Mouse (Mus musculus): ENCODE data around the gene Letm1.

The Letm1 gene

GRCm38 (mm10) chr5:33738341-33738740, 44.3 kb downstream of the Letm1 start:
- no peak for DNase-seq (ENCODE audit: low spot score)

DNA sequence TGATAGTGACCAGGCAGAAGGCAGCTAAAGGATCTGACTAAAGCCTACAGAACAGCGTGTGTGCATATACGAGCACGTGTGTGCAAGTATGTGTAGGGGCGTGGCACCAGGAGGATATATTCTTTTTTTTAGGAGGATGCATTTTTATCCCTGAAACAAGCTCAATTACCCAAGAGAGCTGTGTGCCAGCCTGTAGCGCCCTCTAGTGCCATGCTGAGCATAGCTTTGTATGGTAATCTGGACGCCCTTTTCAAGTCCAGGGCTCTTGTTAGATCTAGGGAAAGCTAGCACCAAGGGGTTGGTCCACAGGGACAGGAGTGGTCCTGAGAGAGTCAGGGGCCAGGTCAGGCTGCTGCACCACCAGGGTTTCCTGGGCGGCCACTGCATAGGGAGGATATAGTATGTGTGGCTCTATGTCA, 44.7 kb downstream of the Letm1 start:
- DNase-seq (ENCODE audit: low spot score) = peak; percentile 86

- DNase-seq (ENCODE audit: low spot score) = no peak
These were observed 46.4 kb downstream of the Letm1 start for GRCm38 (mm10) chr5:33736230-33736629.

DNA sequence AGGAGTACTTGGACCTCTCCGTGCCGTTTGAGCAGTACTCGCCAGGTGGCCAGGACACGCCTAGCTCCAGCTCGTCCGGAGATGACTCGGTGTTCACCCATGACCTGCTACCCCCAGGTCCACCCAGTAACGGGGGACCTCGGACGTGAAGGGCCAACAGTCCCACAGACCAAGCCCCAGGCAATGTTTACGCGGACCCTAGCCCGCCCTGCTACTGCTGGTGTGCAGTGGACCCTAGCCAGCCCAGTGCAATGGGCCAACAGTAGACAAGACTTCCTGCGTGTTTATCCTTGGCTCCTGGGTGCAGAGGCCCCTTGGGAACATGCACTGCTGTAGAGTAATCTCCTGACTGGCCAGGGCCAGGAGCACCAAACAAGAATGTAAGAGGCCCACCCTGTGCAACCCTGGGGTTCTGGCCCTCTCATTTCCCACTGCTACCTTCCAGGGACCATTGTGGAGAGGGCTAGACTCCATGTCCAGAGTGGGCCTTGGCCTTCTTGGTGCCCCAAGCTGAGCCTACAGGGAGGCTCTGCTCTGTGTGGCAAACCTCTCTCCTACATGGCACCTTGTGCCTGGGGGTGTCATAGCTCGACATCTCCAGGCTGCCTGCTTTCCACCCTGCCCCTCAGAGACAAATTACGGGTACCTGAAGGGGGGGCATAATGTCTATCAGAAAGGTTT, 47.1 kb downstream of the Letm1 start:
- DNase-seq (ENCODE audit: low spot score) = no peak

- no peak for DNase-seq (ENCODE audit: low spot score)
These were observed 48.8 kb downstream of the Letm1 start for GRCm38 (mm10) chr5:33733837-33734236.

DNA sequence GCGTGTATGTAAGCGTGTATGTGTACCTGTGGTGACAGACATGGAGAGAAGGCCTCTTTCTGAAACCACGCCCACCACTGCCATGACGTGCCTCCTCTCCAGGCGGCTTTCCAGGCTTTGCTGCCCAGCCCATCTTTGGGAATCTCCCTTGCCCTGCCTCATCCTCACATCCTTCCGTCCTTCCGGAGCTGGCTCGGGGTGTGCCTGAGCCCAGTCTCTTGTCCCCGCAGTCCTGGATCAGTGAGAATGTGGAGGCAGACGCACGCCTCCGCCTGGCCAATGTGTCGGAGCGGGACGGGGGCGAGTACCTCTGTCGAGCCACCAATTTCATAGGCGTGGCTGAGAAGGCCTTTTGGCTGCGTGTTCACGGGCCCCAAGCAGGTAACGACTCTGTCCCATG, 51.6 kb downstream of the Letm1 start:
- DNase-seq (ENCODE audit: low spot score) = no peak

- no peak for DNase-seq (ENCODE audit: low spot score)
These were observed 52.1 kb downstream of the Letm1 start for GRCm38 (mm10) chr5:33730516-33730915.

- DNase-seq (ENCODE audit: low spot score) = no peak
These were observed 53.8 kb downstream of the Letm1 start for GRCm38 (mm10) chr5:33728841-33729240.

GRCm38 (mm10) chr5:33726891-33727290, 55.7 kb downstream of the Letm1 start:
- no peak for DNase-seq (ENCODE audit: low spot score)

DNA sequence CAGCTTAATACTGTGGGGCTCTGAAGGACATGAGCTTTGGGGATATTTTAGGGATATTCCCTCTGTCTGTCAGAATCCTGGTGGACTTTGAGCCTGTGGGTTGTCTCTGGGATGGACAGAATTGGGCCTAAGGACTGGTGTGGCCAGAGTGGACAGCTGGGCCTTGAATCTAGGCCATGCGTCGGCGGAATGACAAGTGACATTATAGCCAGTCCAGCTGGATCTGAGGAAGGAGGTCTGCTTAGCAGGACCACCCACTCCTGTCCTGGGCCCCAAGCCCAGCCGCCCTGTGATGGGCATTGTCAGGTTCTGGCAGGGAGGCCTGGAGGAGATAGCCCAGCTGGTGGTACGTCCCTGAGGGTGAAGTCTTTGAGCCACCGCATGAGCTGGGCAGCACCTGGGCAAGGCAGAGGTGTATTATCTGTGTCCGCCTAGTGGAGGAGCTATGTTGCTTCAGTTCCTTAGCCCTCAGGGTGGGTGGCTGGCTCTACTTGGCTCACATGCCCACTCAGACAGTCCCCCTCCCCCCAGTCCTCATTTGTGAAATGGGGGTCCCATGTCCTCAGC, 56.5 kb downstream of the Letm1 start:
- no peak for DNase-seq (ENCODE audit: low spot score)

DNA sequence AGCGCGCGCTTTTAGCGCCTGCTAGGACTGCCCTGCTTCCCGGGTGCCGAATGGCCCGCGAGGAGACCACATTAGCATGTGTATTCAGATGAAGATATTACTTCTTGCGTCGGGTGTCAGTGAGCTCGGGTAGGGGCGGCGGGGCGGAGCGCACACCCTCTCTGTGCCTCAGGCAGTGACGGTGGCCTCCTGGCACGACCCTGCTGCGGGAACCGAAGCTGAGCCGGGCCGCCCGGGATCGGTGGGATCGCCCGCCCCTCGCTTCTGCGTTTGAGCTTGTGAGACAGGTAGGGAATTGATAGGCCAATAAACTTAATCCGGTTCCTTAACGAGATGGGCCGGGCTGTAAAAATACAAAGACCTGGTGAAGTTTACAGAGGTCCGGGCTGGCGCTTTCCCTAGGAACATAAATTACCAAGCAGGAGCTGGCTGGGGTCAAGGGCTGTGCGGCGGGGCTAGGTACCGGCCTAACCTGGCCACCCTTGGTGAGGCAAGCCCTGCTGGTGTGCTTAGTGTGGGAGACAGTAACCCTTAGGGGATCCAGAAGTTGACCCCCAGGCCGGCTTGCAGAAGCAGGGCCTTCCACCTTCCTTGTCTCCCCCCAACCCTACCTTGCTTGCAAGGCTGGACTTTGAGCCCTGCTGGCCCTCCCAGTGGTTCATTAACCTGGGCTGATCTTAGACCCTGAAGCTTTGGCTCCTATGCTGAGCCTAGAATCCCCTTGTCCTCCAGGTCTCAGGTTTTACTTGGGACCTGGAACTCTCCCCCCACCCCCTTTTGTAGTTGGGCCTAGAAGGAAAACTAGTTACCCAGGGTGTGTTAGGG, 58.8 kb downstream of the Letm1 start:
- no peak for DNase-seq (ENCODE audit: low spot score)

GRCm38 (mm10) chr5:33723019-33723640, 59.5 kb downstream of the Letm1 start:
- DNase-seq (ENCODE audit: low spot score) = peak; percentile 76

GRCm38 (mm10) chr5:33722266-33723018, 60.2 kb downstream of the Letm1 start:
- DNase-seq (ENCODE audit: low spot score) = peak; percentile 65

DNA sequence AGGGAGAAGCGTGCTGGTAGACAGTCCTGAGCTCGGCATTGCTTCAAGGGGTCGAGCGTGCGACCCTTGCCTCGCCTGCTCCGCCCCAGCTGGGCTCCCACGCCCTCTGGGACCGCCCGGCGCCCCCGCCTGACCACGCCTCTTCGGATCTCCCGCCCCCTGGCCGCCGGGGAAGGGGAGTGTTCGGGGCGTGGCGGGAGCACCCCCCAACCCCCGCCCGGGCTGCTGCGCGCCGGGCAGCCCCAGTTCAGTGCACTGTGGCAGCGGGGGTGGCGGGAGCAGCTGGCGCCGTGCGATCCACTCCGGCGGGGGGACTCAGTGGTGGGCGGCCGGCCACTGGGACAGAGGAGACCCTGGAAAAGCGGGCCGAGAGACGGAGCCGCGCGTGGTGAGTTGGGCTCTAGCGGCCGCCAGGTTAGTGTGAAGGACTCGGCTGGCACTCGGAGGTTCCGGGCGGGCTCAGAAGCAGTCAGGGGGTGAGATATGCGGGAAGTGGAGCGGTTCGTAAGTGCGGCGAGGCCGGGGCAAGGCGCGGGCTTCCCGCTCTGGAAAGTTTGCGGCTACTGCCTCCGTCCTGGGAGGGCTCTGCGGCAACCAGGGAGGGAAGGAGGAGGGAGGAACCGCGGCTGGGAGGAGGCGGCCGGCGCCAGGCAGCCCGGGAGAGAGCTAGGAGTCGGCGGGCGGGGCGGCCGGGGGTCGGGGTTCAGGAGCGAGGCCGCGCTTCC, 60.9 kb downstream of the Letm1 start, which contains the start of gene Fgfr3:
TSS of gene Fgfr3 (plus strand) at position 134 of the 725 bp plus-strand sequence.
- peak; percentile 85 for DNase-seq (ENCODE audit: low spot score)

DNA sequence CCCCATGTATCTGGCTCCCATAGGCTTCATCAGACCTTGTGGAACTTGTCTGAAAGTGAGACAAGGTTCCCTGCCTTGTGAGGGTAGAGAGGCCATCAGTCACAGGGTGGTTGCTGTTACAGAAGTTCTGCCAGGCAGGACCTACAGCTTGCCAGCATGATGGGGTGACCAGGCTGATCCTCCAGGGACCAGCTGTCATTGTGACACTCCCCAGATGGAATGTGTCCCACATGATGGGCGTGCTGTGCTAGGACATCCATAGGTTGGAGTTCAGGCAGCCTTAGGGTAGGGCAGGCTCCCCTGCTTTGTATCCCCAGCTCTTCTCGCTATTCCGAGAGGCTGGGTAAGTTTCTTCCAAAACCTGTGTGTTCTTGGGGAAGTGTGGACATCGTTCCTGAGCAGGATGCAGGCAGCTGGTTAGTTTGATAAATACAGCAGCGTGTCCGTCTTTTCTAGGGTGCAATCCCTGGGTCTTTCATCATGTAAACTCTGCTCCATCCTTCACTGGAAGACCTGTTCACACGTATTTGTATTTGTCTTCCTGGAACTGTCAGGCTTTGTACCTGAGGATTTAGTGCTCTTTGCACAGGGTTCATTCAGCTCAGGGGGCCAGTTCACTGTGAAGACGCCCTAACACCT, 61.6 kb downstream of the Letm1 start:
- no peak for DNase-seq (ENCODE audit: low spot score)

GRCm38 (mm10) chr5:33718460-33718859, 64.2 kb downstream of the Letm1 start:
- DNase-seq (ENCODE audit: low spot score) = no peak

GRCm38 (mm10) chr5:33716467-33716866, 66.2 kb downstream of the Letm1 start:
- no peak for DNase-seq (ENCODE audit: low spot score)

DNA sequence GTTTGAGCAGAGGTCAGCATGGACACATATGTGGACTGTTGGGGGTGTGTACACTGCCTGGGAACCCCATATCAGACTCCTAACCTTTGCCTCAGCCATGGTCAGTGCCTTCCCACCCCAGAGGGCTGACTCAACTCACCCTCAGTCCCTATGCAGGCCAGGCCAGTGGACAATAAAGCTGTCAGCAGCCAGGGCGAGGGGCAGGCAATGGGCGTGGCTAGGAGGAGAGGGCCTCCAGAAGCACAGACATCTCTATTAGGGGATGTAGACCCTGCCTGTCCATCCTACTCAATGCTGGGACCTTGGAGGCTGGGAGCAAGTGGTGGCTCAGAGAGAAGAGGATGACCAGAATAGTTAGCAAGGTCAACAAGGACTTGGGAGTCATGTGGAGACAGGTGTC, 67.4 kb downstream of the Letm1 start:
- DNase-seq (ENCODE audit: low spot score) = peak; percentile 58

GRCm38 (mm10) chr5:33712550-33712949, 70.1 kb downstream of the Letm1 start:
- DNase-seq (ENCODE audit: low spot score) = no peak

- DNase-seq (ENCODE audit: low spot score) = no peak
These were observed 73.6 kb downstream of the Letm1 start for GRCm38 (mm10) chr5:33709037-33709436.

DNA sequence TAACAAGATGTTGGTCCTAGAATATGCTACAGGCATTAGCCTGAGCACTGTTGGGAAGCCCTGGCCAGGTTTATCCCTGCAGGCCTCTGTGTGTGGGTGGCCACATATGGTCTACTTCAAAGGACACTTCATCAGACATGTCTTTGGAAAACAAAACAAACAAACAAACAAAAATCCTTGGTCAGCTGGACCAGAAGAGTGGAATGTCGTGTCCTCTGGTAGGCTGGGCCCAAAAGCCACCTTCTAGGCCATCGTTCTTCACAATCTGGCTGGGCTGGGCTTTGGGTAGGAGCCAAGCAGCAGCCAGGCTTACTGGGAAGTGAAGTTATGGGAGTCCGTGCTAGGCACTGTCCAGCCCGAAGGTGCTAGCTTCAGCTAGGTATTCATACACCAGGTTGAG, 75.5 kb downstream of the Letm1 start:
- no peak for DNase-seq (ENCODE audit: low spot score)

All from embryo, embryonic 10.5 days (tissue).